Mouse (Mus musculus) layer of hippocampus, postnatal 14 days (tissue): Measurements from ENCODE around the gene Gm13693. TPM values are rescaled to one million over a fixed set of nuclear protein-coding genes. Genes with fewer than 3 reads are reported as not detected.
"Not testable (repeated sequence)": the region's sequence is repeated elsewhere in the genome, so short reads cannot be mapped to it uniquely, and the experiment has no call there.

ENCODE experiments used
- DNase-seq, 2 experiments: peaks; one replicate each; pipeline ENCODE4 v3.0.0; 2021 to 2022; ENCODE audit warnings: low spot score in 2 of 2, mixed read lengths in 1 of 2
- long read RNA-seq, 2 experiments: library from polyadenylated mRNA; stranded (forward); transcript quantifications; one replicate each; pipeline ENCODE4 v2.0.0; 2021
- total RNA-seq, 2 experiments: library from RNA; stranded (reverse); gene quantifications; 2 replicates each; pipeline ENCODE4 v1.2.3; 2021

Gene Gm13693
- total RNA-seq, result 1 to 10 TPM; 1.2 to 1.6 TPM
- long read RNA-seq, experiment 1, result 0 reads
- long read RNA-seq, experiment 2, result 0 reads

- DNase-seq, result not testable (repeated sequence)
Observed at GRCm38 (mm10) chr2:83961203-83961602, at the start of gene Gm13693. TSS of gene Gm13693 (plus strand) at chr2:83961503.

- no peak for DNase-seq
Observed at GRCm38 (mm10) chr2:83929478-83930088, 31.7 kb upstream of the Gm13693 start.

- peak; percentile 86 to 88 for DNase-seq
Observed at GRCm38 (mm10) chr2:83940931-83941361, 20.4 kb upstream of the Gm13693 start, which contains the start of gene Zswim2. TSS of gene Zswim2 (minus strand) at chr2:83941228.

GRCm38 (mm10) chr2:83941378-83941777 is 19.9 kb upstream of the Gm13693 start:
- DNase-seq, result no peak

- DNase-seq, result no peak
Observed at GRCm38 (mm10) chr2:83941792-83942191, 19.5 kb upstream of the Gm13693 start.

- not testable (repeated sequence) for DNase-seq
Observed at GRCm38 (mm10) chr2:83955393-83955792, 5.9 kb upstream of the Gm13693 start, which contains the start of gene Gm13698. TSS of gene Gm13698 (plus strand) at chr2:83955693.

- not testable (repeated sequence) for DNase-seq
Observed at GRCm38 (mm10) chr2:83967013-83967412, 5.7 kb downstream of the Gm13693 start, which contains the start of gene Gm13695. TSS of gene Gm13695 (plus strand) at chr2:83967313.

GRCm38 (mm10) chr2:83972823-83973222 is 11.5 kb downstream of the Gm13693 start, which contains the start of gene Gm13696:
TSS of gene Gm13696 (plus strand) at chr2:83973123.
- DNase-seq, result not testable (repeated sequence)

GRCm38 (mm10) chr2:83978633-83979032 is 17.3 kb downstream of the Gm13693 start, which contains the start of gene Gm13694:
TSS of gene Gm13694 (plus strand) at chr2:83978933.
- not testable (repeated sequence) for DNase-seq

GRCm38 (mm10) chr2:83984443-83984842 is 23.1 kb downstream of the Gm13693 start, which contains the start of gene Gm13697:
TSS of gene Gm13697 (plus strand) at chr2:83984743.
- not testable (repeated sequence) for DNase-seq

- not testable (repeated sequence) for DNase-seq
Observed at GRCm38 (mm10) chr2:83990253-83990652, 28.9 kb downstream of the Gm13693 start, which contains the start of gene Gm13691. TSS of gene Gm13691 (plus strand) at chr2:83990553.

GRCm38 (mm10) chr2:83993639-83994255 is 32.4 kb downstream of the Gm13693 start:
- not testable (repeated sequence) for DNase-seq

GRCm38 (mm10) chr2:83994526-83994925 is 33.2 kb downstream of the Gm13693 start:
- not testable (repeated sequence) for DNase-seq

GRCm38 (mm10) chr2:84008913-84009312 is 47.6 kb downstream of the Gm13693 start:
- DNase-seq, result peak; percentile 40 to 70

GRCm38 (mm10) chr2:84009818-84010217 is 48.5 kb downstream of the Gm13693 start:
- DNase-seq, result no peak

Other genes with a start within 250 kb of the Gm13693 start
- gene Itgav, start 237.1 kb upstream of the Gm13693 start, total RNA-seq, result 10 to 100 TPM; 48.5 to 69.0 TPM
- 100 to 1,000 TPM; 189 to 197 TPM for gene Fam171b, start 148.9 kb upstream of the Gm13693 start, total RNA-seq
- not detected for gene Zswim2, start 20.3 kb upstream of the Gm13693 start, total RNA-seq
- 1 to 10 TPM; 1.2 to 1.6 TPM for gene Gm13698, start 5.8 kb upstream of the Gm13693 start, total RNA-seq
- 1 to 10 TPM in 1 of 2 experiments, not detected in 1; 1.2 TPM for gene Gm13695, start 5.8 kb downstream of the Gm13693 start, total RNA-seq
- 1 to 10 TPM; 1.2 to 1.6 TPM for gene Gm13696, start 11.6 kb downstream of the Gm13693 start, total RNA-seq
- gene Gm13694, start 17.4 kb downstream of the Gm13693 start, total RNA-seq, result 1 to 10 TPM; 1.2 to 1.6 TPM
- 1 to 10 TPM; 1.2 to 1.6 TPM for gene Gm13697, start 23.2 kb downstream of the Gm13693 start, total RNA-seq
- 1 to 10 TPM; 1.2 to 1.6 TPM for gene Gm13691, start 29.1 kb downstream of the Gm13693 start, total RNA-seq